Mouse (Mus musculus): ENCODE results near the gene Pclaf. TPM values are rescaled to one million over a fixed set of nuclear protein-coding genes. Genes with fewer than 3 reads are reported as not detected.

The Pclaf gene
- polyA plus RNA-seq, 2 experiments = 109 to 115 TPM

DNA sequence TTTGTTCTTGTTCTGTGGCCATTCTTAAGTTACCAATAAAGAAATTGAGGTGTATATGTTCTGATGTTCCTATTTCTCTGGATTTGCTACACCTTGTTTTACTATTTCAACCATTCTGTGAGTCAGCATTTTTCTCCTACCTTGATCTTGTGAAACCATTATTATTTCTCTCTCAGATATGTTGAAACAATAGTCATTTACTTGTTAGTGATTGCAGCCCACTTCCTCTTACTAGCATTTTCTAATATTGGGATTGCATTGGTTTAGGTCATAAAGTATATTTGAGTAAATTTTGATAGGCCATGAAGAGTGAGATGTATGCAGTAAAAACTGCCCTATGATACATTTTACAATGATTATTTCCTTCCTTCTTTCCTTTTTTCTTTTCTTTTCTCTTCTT is 38.4 kb downstream of the Pclaf start:
- no peaks in the 10 kb centered on the region for H3K36me3 ChIP-seq (ENCODE audit: control insufficient read depth, insufficient read depth, low read length)
- H3K27ac ChIP-seq (replicated peaks; ENCODE audit: low read depth, low read length) = no peak overlapping the region
- ATAC-seq (ENCODE audit: low FRiP score, low read depth) = no peak
- no peak overlapping the region for H3K9ac ChIP-seq (ENCODE audit: low read depth, low read length, severe bottlenecking)
- H3K4me1 ChIP-seq (ENCODE audit: control insufficient read depth, insufficient read depth, low read length) = no peaks in the 10 kb centered on the region
- TF ChIP-seq POLR2A (IDR thresholded peaks at IDR 0.05; ENCODE audit: borderline replicate concordance, extremely low read depth, insufficient read depth, insufficient read length) = no peak
- DNase-seq (ENCODE audit: low spot score) = no peak
- no peak overlapping the region for H3K4me2 ChIP-seq (replicated peaks; ENCODE audit: low read depth, low read length, severe bottlenecking)
- no peaks in the 10 kb centered on the region for H3K27me3 ChIP-seq (ENCODE audit: control insufficient read depth, insufficient read depth, low read length)
- no peak overlapping the region for H3K4me3 ChIP-seq (replicated peaks; ENCODE audit: low read length)
- no peaks in the 10 kb centered on the region for H3K9me3 ChIP-seq (ENCODE audit: control insufficient read depth, low read length)

GRCm38 (mm10) chr9:65929826-65930225 is 39.8 kb downstream of the Pclaf start:
- ATAC-seq (ENCODE audit: low FRiP score, low read depth) = no peak
- H3K4me2 ChIP-seq (replicated peaks; ENCODE audit: low read depth, low read length, severe bottlenecking) = no peak overlapping the region
- DNase-seq (ENCODE audit: low spot score) = no peak
- H3K27me3 ChIP-seq (ENCODE audit: control insufficient read depth, insufficient read depth, low read length) = no peaks in the 10 kb centered on the region
- no peaks in the 10 kb centered on the region for H3K36me3 ChIP-seq (ENCODE audit: control insufficient read depth, insufficient read depth, low read length)
- no peak overlapping the region for H3K27ac ChIP-seq (replicated peaks; ENCODE audit: low read depth, low read length)
- H3K4me3 ChIP-seq (replicated peaks; ENCODE audit: low read length) = no peak overlapping the region
- no peak for TF ChIP-seq POLR2A (IDR thresholded peaks at IDR 0.05; ENCODE audit: borderline replicate concordance, extremely low read depth, insufficient read depth, insufficient read length)
- no peaks in the 10 kb centered on the region for H3K4me1 ChIP-seq (ENCODE audit: control insufficient read depth, insufficient read depth, low read length)
- no peak overlapping the region for H3K9ac ChIP-seq (ENCODE audit: low read depth, low read length, severe bottlenecking)
- no peaks in the 10 kb centered on the region for H3K9me3 ChIP-seq (ENCODE audit: control insufficient read depth, low read length)

GRCm38 (mm10) chr9:65937566-65937965 is 47.5 kb downstream of the Pclaf start:
- Histone ChIP-seq H3K9ac (ENCODE audit: low read depth, low read length, severe bottlenecking) (no peak overlapping the region), H3K4me1 (ENCODE audit: control insufficient read depth, insufficient read depth, low read length) (no peaks in the 10 kb centered on the region), H3K9me3 (ENCODE audit: control insufficient read depth, low read length) (no peaks in the 10 kb centered on the region), H3K27ac (replicated peaks; ENCODE audit: low read depth, low read length) (no peak overlapping the region), H3K4me3 (replicated peaks; ENCODE audit: low read length) (no peak overlapping the region), H3K4me2 (replicated peaks; ENCODE audit: low read depth, low read length, severe bottlenecking) (no peak overlapping the region), H3K36me3 (ENCODE audit: control insufficient read depth, insufficient read depth, low read length) (no peaks in the 10 kb centered on the region), H3K27me3 (ENCODE audit: control insufficient read depth, insufficient read depth, low read length) (no peaks in the 10 kb centered on the region)
- ATAC-seq (ENCODE audit: low FRiP score, low read depth) (no peak), DNase-seq (ENCODE audit: low spot score) (no peak)
- WGBS = 89% methylated on average over 2 of the region's 2 CpGs
- TF ChIP-seq POLR2A (IDR thresholded peaks at IDR 0.05; ENCODE audit: borderline replicate concordance, extremely low read depth, insufficient read depth, insufficient read length) = no peak

DNA sequence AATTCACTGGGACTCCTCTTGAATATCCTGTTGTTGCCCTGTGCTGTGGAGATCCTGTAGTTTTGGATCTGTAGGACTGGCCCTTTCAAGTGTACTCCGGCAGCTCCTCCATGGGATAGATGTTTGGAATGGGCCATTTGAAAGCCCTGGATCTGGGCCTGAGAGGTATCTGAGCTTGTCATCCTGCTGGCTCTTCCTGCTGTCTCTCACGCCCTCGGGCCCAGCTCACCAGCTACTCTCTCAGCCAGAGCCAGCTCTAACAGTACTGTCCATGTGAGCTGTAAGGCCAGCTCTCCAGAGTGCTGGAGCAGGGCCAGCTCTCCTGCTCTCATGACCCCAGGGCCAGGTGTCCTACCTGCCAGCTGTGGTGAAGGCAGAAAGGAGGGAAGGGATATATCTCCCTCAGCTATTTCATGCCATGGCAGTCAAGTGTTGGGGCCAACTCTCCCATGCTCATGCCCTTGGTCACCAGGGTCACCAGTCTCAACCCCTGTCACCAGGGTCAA is 61.1 kb downstream of the Pclaf start:
- no peak for ATAC-seq (ENCODE audit: low FRiP score, low read depth)
- no peak overlapping the region for H3K27ac ChIP-seq (replicated peaks; ENCODE audit: low read depth, low read length)

More for the DNA sequence above, 61.1 kb downstream of the Pclaf start:
- no peak for DNase-seq (ENCODE audit: low spot score)
- Histone ChIP-seq H3K27me3 (ENCODE audit: control insufficient read depth, insufficient read depth, low read length) (no peaks in the 10 kb centered on the region), H3K9me3 (ENCODE audit: control insufficient read depth, low read length) (no peaks in the 10 kb centered on the region), H3K4me2 (replicated peaks; ENCODE audit: low read depth, low read length, severe bottlenecking) (no peak overlapping the region), H3K4me3 (replicated peaks; ENCODE audit: low read length) (no peak overlapping the region), H3K36me3 (ENCODE audit: control insufficient read depth, insufficient read depth, low read length) (peaks cover 8% of the 10 kb centered on the region; the same call in 1 of the 2 replicates), H3K4me1 (ENCODE audit: control insufficient read depth, insufficient read depth, low read length) (no peaks in the 10 kb centered on the region), H3K9ac (ENCODE audit: low read depth, low read length, severe bottlenecking) (no peak overlapping the region)
- WGBS = 92% methylated on average over 3 of the region's 3 CpGs
- no peak for TF ChIP-seq POLR2A (IDR thresholded peaks at IDR 0.05; ENCODE audit: borderline replicate concordance, extremely low read depth, insufficient read depth, insufficient read length)

Other genes with a start within 250 kb of the Pclaf start
- gene Oaz2, start 222.2 kb upstream of the Pclaf start, polyA plus RNA-seq (2012; rRNA removed) = 199 and 250 TPM in 2 replicates
- 221 and 260 TPM in 2 replicates for gene Oaz2, start 222.2 kb upstream of the Pclaf start, polyA plus RNA-seq (2014; fragmentation: Nextera tagmentation; extraction: Ambion mirVana)
- 20.3 and 22.0 TPM in 2 replicates for gene Zfp609, start 62.7 kb upstream of the Pclaf start, polyA plus RNA-seq (2012; rRNA removed)
- 7.3 and 8.8 TPM in 2 replicates for gene Zfp609, start 62.7 kb upstream of the Pclaf start, polyA plus RNA-seq (2014; fragmentation: Nextera tagmentation; extraction: Ambion mirVana)
- 18.8 and 24.8 TPM in 2 replicates for gene Trip4, start 18.6 kb downstream of the Pclaf start, polyA plus RNA-seq (2012; rRNA removed)
- 31.2 and 39.3 TPM in 2 replicates for gene Trip4, start 18.6 kb downstream of the Pclaf start, polyA plus RNA-seq (2014; fragmentation: Nextera tagmentation; extraction: Ambion mirVana)
- 12.8 and 12.9 TPM in 2 replicates for gene Csnk1g1, start 18.7 kb downstream of the Pclaf start, polyA plus RNA-seq (2012; rRNA removed)
- 19.4 and 22.1 TPM in 2 replicates for gene Csnk1g1, start 18.7 kb downstream of the Pclaf start, polyA plus RNA-seq (2014; fragmentation: Nextera tagmentation; extraction: Ambion mirVana)
- 639 and 826 TPM in 2 replicates for gene Ppib, start 170.0 kb downstream of the Pclaf start, polyA plus RNA-seq (2012; rRNA removed)
- 777 and 804 TPM in 2 replicates for gene Ppib, start 170.0 kb downstream of the Pclaf start, polyA plus RNA-seq (2014; fragmentation: Nextera tagmentation; extraction: Ambion mirVana)
- gene Snx22, start 179.5 kb downstream of the Pclaf start, polyA plus RNA-seq (2012; rRNA removed) = 5.0 and 6.1 TPM in 2 replicates
- gene Snx22, start 179.5 kb downstream of the Pclaf start, polyA plus RNA-seq (2014; fragmentation: Nextera tagmentation; extraction: Ambion mirVana) = 3.1 and 3.2 TPM in 2 replicates
- 95.8 and 111 TPM in 2 replicates for gene Snx1, start 236.3 kb downstream of the Pclaf start, polyA plus RNA-seq (2012; rRNA removed)
- 123 and 125 TPM in 2 replicates for gene Snx1, start 236.3 kb downstream of the Pclaf start, polyA plus RNA-seq (2014; fragmentation: Nextera tagmentation; extraction: Ambion mirVana)
- 47.1 and 53.0 TPM in 2 replicates for gene Ciao2a, start 236.4 kb downstream of the Pclaf start, polyA plus RNA-seq (2012; rRNA removed)
- gene Ciao2a, start 236.4 kb downstream of the Pclaf start, polyA plus RNA-seq (2014; fragmentation: Nextera tagmentation; extraction: Ambion mirVana) = 132 and 134 TPM in 2 replicates

Data from limb, embryonic 14.5 days (tissue).